Mouse (Mus musculus): ENCODE measurements around the gene Gm49354. TPM values are rescaled to one million over a fixed set of nuclear protein-coding genes. Genes with fewer than 3 reads are reported as not detected.
"Not testable (repeated sequence)": the region's sequence is repeated elsewhere in the genome, so short reads cannot be mapped to it uniquely, and the experiment has no call there.

Gene Gm49354
- total RNA-seq, 2 experiments from 2014 or later, result not detected

GRCm38 (mm10) chr13:59769296-59770163, 12.5 kb downstream of the Gm49354 start, which contains the start of gene Isca1:
Gene Isca1 (minus strand): TSS chr13:59769810.
- peak; percentile 98 for DNase-seq (ENCODE audit: low spot score)
- intact Hi-C loops (cut with DNase I), result loop anchor here (5.0 kb wide), 1 partner anchor 53 kb away; the partner anchor contains the start of gene Tut7

GRCm38 (mm10) chr13:59768531-59768930, 13.5 kb downstream of the Gm49354 start:
- intact Hi-C loops (cut with DNase I), result no loop called here
- DNase-seq (ENCODE audit: low spot score), result no peak

GRCm38 (mm10) chr13:59766786-59767515, 15.1 kb downstream of the Gm49354 start:
- intact Hi-C loops (cut with DNase I), result no loop called here
- DNase-seq (ENCODE audit: low spot score), result no peak

DNA sequence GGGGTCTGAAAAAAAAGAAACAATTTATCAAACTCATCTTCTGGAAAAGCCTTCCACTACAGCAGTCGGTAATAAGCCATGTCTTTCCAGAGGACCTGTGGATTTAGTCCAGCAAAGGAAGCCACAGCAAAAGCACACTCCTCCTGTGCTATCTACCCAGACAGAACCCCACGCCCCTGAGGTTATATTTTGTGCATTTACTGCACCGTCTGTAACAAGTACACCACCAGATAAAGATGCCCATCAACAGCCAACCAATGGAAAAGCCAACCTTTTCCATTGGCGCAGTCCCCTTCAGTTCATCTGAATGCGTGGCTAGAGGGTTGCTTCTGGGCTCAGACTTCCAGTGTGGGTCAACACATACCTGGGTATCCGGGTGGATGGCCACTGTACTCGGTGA, 19.3 kb downstream of the Gm49354 start:
- no peak for DNase-seq (ENCODE audit: low spot score)
- intact Hi-C loops (cut with DNase I), result no loop called here

DNA sequence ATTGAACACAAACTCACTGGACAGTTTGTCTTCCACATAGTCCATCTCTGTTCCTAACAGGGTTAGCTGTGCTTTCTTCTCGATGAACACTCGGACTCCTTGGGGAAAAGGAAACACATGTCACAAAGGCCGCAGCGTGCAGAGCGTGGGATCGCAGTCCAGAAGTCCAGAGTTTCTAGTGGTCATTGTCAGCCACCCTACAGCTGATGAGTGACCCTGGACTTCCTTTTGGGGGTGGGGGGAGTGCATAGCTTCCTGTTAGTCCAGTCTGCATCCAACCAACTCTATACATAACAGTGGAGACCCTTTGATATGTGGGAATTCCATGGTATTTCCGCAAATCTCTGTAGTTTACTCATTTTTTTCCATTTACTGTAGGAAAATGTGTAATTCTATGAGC, 25.1 kb downstream of the Gm49354 start:
- DNase-seq (ENCODE audit: low spot score), result no peak
- intact Hi-C loops (cut with DNase I), result no loop called here

DNA sequence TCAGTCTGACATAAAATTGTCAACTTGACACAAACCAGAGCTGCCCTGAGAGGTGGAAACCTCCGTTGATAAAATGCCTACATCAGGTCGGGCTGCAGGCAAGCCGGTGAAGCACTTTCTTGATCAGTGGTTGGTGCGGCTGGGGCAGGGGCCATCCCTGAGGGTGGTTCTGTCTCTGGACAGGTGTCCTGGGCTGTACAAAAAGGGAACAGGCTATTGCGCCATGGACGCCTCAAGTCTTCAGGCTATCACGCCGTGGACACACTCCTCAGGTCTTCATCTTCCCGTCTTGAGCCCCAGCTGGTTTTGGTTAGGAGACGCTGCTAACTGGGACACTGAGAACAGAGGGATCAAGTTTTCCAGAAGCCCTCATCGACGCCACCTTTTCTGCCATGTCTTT, 31.7 kb downstream of the Gm49354 start:
- no peak for DNase-seq (ENCODE audit: low spot score)
- intact Hi-C loops (cut with DNase I), result no loop called here

GRCm38 (mm10) chr13:59746711-59747110, 35.3 kb downstream of the Gm49354 start, which contains the start of gene 1700014D04Rik:
Gene 1700014D04Rik (minus strand): TSS chr13:59746752.
- intact Hi-C loops (cut with DNase I), result no loop called here
- no peak for DNase-seq (ENCODE audit: low spot score)

GRCm38 (mm10) chr13:59746164-59746563, 35.9 kb downstream of the Gm49354 start:
- no peak for DNase-seq (ENCODE audit: low spot score)
- intact Hi-C loops (cut with DNase I), result no loop called here

- DNase-seq (ENCODE audit: low spot score), result no peak
- intact Hi-C loops (cut with DNase I), result no loop called here
Observed at GRCm38 (mm10) chr13:59745462-59745861, 36.6 kb downstream of the Gm49354 start.

DNA sequence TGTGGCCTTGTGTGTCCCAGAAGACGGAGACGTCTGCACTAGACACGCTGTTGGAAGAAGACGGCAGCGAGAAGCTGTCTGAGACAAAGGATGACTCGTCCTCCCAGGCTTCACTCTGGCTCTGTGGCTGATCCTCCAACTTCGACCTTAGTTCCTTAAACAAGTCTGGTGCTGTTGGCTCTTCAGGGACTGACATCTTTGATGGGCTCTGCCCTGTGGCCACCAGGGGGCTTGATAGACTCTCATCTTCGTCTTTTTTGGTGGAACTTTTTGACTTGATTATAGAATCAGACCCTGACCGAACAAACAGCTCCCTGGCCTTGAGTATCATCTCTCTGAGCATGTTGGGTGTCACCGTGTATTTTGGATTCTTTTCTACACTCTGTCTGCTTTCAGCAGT, 40.3 kb downstream of the Gm49354 start:
- no peak for DNase-seq (ENCODE audit: low spot score)
- intact Hi-C loops (cut with DNase I), result no loop called here

DNA sequence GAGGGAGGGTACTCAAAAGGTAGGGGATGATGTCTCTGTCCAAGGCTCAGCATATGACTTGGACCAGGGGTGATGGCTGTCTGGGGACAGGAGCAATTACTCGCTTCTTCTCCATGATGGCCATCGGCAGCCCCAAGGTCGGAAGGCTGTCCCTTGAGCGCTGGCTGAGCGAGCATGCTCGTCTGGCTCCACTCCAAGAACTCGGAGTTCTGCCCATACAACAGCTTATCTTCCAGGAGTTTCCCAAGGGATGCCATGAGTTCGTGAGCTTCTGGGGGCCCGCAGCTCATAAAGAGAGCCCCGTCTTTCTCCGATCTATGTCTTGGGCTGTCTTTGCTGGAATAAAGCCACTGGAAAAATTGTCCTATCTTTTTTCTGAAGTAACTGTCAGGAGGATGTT, 40.9 kb downstream of the Gm49354 start:
- intact Hi-C loops (cut with DNase I), result no loop called here
- peak; percentile 22 for DNase-seq (ENCODE audit: low spot score)

DNA sequence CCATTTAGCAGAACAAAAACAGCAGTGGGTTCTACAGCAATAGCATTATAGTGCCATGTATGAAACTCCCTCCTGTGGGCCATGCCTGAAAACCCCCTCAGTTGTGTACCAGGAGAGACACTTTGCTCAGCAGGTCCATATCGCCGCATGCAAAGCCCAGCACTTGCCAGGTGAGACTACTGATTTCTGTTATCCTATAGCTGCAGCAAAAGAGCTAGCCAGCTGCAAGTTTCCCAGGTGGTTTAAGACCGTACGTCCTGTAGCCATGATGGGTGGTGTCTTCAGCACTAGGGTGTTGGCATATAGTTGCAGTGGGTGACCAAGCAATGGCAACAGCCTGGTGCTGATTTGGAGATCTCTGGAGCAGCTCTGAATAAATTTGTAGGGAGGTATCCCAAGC, 42.6 kb downstream of the Gm49354 start:
- no peak for DNase-seq (ENCODE audit: low spot score)
- intact Hi-C loops (cut with DNase I), result loop anchor here (10.0 kb wide), 1 partner anchor 1105 kb away; no protein-coding TSS in a partner anchor

GRCm38 (mm10) chr13:59738455-59738854, 43.6 kb downstream of the Gm49354 start:
- no peak for DNase-seq (ENCODE audit: low spot score)
- intact Hi-C loops (cut with DNase I), result loop anchor here (10.0 kb wide), 1 partner anchor 1104 kb away; no protein-coding TSS in a partner anchor

- no peak for DNase-seq (ENCODE audit: low spot score)
- intact Hi-C loops (cut with DNase I), result loop anchor here (10.0 kb wide), 1 partner anchor 1100 kb away; no protein-coding TSS in a partner anchor
Observed at GRCm38 (mm10) chr13:59735190-59735589, 46.9 kb downstream of the Gm49354 start.

DNA sequence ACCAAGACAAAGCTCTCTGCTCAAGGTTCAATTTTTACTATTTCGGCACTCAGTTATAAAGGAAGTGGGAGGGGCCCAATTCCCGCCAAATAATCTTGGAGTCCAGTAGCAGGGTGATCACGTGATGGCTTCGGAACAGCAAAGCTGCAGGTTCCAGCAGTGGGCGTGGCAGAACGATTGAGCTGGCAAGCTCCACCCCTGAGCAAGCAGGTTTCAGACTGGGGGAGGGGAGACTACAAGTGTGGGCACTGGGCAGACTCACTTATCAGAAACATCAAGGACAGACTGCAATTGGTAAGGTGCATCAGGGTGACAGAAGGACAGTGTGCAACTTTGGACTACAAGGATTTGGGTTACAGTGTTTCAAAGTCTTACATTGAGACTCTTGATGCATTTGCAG, 47.7 kb downstream of the Gm49354 start:
- intact Hi-C loops (cut with DNase I), result loop anchor here (10.0 kb wide), 1 partner anchor 1100 kb away; no protein-coding TSS in a partner anchor
- DNase-seq (ENCODE audit: low spot score), result not testable (repeated sequence)

GRCm38 (mm10) chr13:59733936-59734335, 48.1 kb downstream of the Gm49354 start:
- no peak for DNase-seq (ENCODE audit: low spot score)
- intact Hi-C loops (cut with DNase I), result loop anchor here (10.0 kb wide), 1 partner anchor 1099 kb away; no protein-coding TSS in a partner anchor

DNA sequence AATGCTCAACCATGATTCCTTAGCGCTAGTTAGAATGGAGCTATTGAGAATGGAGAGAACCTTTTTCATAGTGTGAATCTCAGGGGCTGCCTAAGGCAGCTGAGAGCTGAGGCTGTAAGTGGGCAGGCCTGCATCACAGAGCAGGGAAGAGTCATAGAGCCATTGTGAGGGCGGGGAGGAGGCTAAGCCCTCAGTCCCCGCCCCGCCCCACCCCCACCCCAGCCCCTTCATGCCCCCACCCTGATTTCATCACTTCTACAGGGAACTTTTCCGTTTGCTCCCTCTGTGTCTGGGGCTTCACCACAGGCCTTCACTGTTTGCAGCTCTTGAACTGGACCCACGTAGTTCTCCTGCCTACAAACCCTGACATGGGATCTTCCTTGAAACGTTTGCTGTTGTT, 50.4 kb downstream of the Gm49354 start, which contains the start of gene Spata31d1d:
Gene Spata31d1d, minus strand, starts transcription at position 101 of the 400 bp plus-strand sequence.
- intact Hi-C loops (cut with DNase I), result loop anchor here (10.0 kb wide), 1 partner anchor 1097 kb away; no protein-coding TSS in a partner anchor
- DNase-seq (ENCODE audit: low spot score), result no peak

GRCm38 (mm10) chr13:59728378-59729093, 53.5 kb downstream of the Gm49354 start:
- DNase-seq (ENCODE audit: low spot score), result peak; percentile 48
- intact Hi-C loops (cut with DNase I), result loop anchor here (2.0 to 5.0 kb wide), 3 partner anchors 36 to 211 kb away; partner anchors contain the start of gene 4921517D22Rik

- intact Hi-C loops (cut with DNase I), result loop anchor here (5.0 kb wide), 2 partner anchors 34 to 209 kb away; partner anchors contain the start of gene 4921517D22Rik
- DNase-seq (ENCODE audit: low spot score), result no peak
Observed at GRCm38 (mm10) chr13:59726139-59726867, 55.7 kb downstream of the Gm49354 start.

Data from heart, postnatal 25 days (tissue).